Mouse (Mus musculus): ENCODE measurements at regions not wholly inside any gene's neighbourhood (a gene's known extent, or its start where the extent isn't known, plus 50 kb on each side); places are given as distances from the start of the nearest gene placed in this dataset.

GRCm38 (mm10) chr19:37754024-37754423, 56.4 kb downstream of the Cyp26a1 start:
- H3K4me2 ChIP-seq (replicated peaks; ENCODE audit: low read depth, low read length, severe bottlenecking) = no peak overlapping the region
- no peaks in the 10 kb centered on the region for H3K4me1 ChIP-seq (ENCODE audit: control insufficient read depth, insufficient read depth, low read length)
- ATAC-seq (ENCODE audit: low FRiP score, low read depth) (no peak), DNase-seq (ENCODE audit: low spot score) (no peak)
- no peak overlapping the region for H3K9ac ChIP-seq (ENCODE audit: low read depth, low read length, severe bottlenecking)
- WGBS = 90% methylated on average over 9 of the region's 9 CpGs
- H3K36me3 ChIP-seq (ENCODE audit: control insufficient read depth, insufficient read depth, low read length) = no peaks in the 10 kb centered on the region
- no peak overlapping the region for H3K4me3 ChIP-seq (replicated peaks; ENCODE audit: low read length)
- H3K27me3 ChIP-seq (ENCODE audit: control insufficient read depth, insufficient read depth, low read length) = no peaks in the 10 kb centered on the region
- no peak for TF ChIP-seq POLR2A (IDR thresholded peaks at IDR 0.05; ENCODE audit: borderline replicate concordance, extremely low read depth, insufficient read depth, insufficient read length)
- no peak overlapping the region for H3K27ac ChIP-seq (replicated peaks; ENCODE audit: low read depth, low read length)
- no peaks in the 10 kb centered on the region for H3K9me3 ChIP-seq (ENCODE audit: control insufficient read depth, low read length)

DNA sequence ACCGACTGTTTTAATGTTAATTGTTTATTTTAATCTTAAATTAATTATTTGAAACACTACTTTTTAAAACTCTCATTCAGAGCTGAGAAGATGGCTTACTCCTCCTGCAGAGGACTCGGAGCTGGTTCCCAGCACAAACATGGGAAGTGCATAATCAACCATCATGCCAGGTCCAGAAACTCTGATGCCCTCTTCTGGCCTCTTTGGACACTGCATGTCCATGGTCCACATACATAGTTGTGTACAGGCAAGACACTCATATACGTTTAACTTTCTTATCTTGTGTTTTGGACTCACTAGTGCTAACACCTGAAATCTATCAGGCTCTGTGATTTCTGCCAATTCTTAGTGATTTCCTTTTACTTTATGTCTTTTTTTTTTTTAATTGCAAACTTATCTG, 57.8 kb downstream of the Cyp26a1 start:
- no peak for ATAC-seq (ENCODE audit: low FRiP score, low read depth)
- no peak for DNase-seq (ENCODE audit: low spot score)
- no peaks in the 10 kb centered on the region for H3K4me1 ChIP-seq (ENCODE audit: control insufficient read depth, insufficient read depth, low read length)
- H3K9ac ChIP-seq (ENCODE audit: low read depth, low read length, severe bottlenecking) = no peak overlapping the region
- H3K4me2 ChIP-seq (replicated peaks; ENCODE audit: low read depth, low read length, severe bottlenecking) = no peak overlapping the region
- H3K27me3 ChIP-seq (ENCODE audit: control insufficient read depth, insufficient read depth, low read length) = no peaks in the 10 kb centered on the region
- no peak overlapping the region for H3K27ac ChIP-seq (replicated peaks; ENCODE audit: low read depth, low read length)
- TF ChIP-seq POLR2A (IDR thresholded peaks at IDR 0.05; ENCODE audit: borderline replicate concordance, extremely low read depth, insufficient read depth, insufficient read length) = no peak
- no peaks in the 10 kb centered on the region for H3K36me3 ChIP-seq (ENCODE audit: control insufficient read depth, insufficient read depth, low read length)
- WGBS = 90% methylated on average over 3 of the region's 3 CpGs
- no peaks in the 10 kb centered on the region for H3K9me3 ChIP-seq (ENCODE audit: control insufficient read depth, low read length)
- no peak overlapping the region for H3K4me3 ChIP-seq (replicated peaks; ENCODE audit: low read length)

DNA sequence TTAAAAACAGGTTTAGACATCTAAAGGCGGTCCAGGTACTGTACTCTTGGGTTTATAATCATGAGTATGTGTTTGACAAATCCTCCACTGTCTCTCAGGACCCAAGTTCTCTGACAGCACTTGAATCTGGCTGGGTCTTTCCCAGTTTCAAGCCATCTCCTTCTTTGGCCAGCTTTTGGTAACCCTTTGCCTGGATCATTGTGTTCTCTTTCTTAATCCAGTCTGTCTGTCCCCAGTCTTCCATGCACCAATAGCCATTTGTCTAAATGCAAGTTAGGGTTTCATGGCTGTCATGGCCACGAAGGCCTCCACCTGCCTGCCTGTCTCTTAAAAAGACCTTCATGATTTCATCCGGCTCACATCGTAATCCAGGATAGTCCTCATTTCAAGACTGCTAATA, 71.8 kb downstream of the Cyp26a1 start:
- DNase-seq (ENCODE audit: low spot score) = no peak
- H3K4me2 ChIP-seq (replicated peaks; ENCODE audit: low read depth, low read length, severe bottlenecking) = no peak overlapping the region
- H3K4me1 ChIP-seq (ENCODE audit: control insufficient read depth, insufficient read depth, low read length) = no peaks in the 10 kb centered on the region
- TF ChIP-seq POLR2A (IDR thresholded peaks at IDR 0.05; ENCODE audit: borderline replicate concordance, extremely low read depth, insufficient read depth, insufficient read length) = no peak
- no peaks in the 10 kb centered on the region for H3K9me3 ChIP-seq (ENCODE audit: control insufficient read depth, low read length)
- H3K4me3 ChIP-seq (replicated peaks; ENCODE audit: low read length) = no peak overlapping the region
- H3K27me3 ChIP-seq (ENCODE audit: control insufficient read depth, insufficient read depth, low read length) = no peaks in the 10 kb centered on the region
- no peak overlapping the region for H3K27ac ChIP-seq (replicated peaks; ENCODE audit: low read depth, low read length)
- H3K9ac ChIP-seq (ENCODE audit: low read depth, low read length, severe bottlenecking) = no peak overlapping the region
- ATAC-seq (ENCODE audit: low FRiP score, low read depth) = no peak
- H3K36me3 ChIP-seq (ENCODE audit: control insufficient read depth, insufficient read depth, low read length) = no peaks in the 10 kb centered on the region
- WGBS = 85% methylated on average over 4 of the region's 4 CpGs

- Histone ChIP-seq H3K4me1 (ENCODE audit: control insufficient read depth, insufficient read depth, low read length) (no peaks in the 10 kb centered on the region), H3K9me3 (ENCODE audit: control insufficient read depth, low read length) (no peaks in the 10 kb centered on the region), H3K27ac (replicated peaks; ENCODE audit: low read depth, low read length) (no peak overlapping the region), H3K27me3 (ENCODE audit: control insufficient read depth, insufficient read depth, low read length) (no peaks in the 10 kb centered on the region), H3K4me3 (replicated peaks; ENCODE audit: low read length) (no peak overlapping the region), H3K9ac (ENCODE audit: low read depth, low read length, severe bottlenecking) (no peak overlapping the region), H3K4me2 (replicated peaks; ENCODE audit: low read depth, low read length, severe bottlenecking) (no peak overlapping the region), H3K36me3 (ENCODE audit: control insufficient read depth, insufficient read depth, low read length) (no peaks in the 10 kb centered on the region)
- 88% methylated on average over 6 of the region's 6 CpGs for WGBS
- ATAC-seq (ENCODE audit: low FRiP score, low read depth) (no peak), DNase-seq (ENCODE audit: low spot score) (no peak)
- no peak for TF ChIP-seq POLR2A (IDR thresholded peaks at IDR 0.05; ENCODE audit: borderline replicate concordance, extremely low read depth, insufficient read depth, insufficient read length)
Observed at GRCm38 (mm10) chr19:37771956-37772355, 74.4 kb downstream of the Cyp26a1 start.

DNA sequence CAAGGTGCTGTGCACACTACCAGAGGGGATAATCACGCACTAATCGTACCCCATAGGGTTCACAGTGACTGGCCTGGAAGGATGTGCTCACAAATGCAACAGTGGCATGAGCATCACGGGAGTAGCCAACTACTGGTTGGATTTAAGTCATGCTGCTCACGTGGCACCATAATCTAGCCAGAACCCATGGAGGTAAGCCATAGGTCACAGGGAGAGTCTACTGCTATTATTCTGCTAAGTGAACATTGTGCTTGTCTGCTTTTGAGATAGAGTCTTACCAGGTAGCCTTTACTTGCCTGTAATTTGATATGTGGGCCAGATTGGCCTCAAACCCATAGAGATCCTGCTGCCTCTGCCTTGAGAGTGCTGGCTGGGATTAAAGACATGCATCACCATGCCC, 77.0 kb downstream of the Cyp26a1 start:
- 89% methylated on average over 4 of the region's 4 CpGs for WGBS
- no peak overlapping the region for H3K9ac ChIP-seq (ENCODE audit: low read depth, low read length, severe bottlenecking)
- no peaks in the 10 kb centered on the region for H3K36me3 ChIP-seq (ENCODE audit: control insufficient read depth, insufficient read depth, low read length)
- no peak for TF ChIP-seq POLR2A (IDR thresholded peaks at IDR 0.05; ENCODE audit: borderline replicate concordance, extremely low read depth, insufficient read depth, insufficient read length)
- H3K4me3 ChIP-seq (replicated peaks; ENCODE audit: low read length) = no peak overlapping the region
- DNase-seq (ENCODE audit: low spot score) (no peak), ATAC-seq (ENCODE audit: low FRiP score, low read depth) (no peak)
- 0 out of 2 replicates have a peak, but pooled peaks cover 4% of the 10 kb centered on the region for H3K9me3 ChIP-seq (ENCODE audit: control insufficient read depth, low read length)
- no peak overlapping the region for H3K27ac ChIP-seq (replicated peaks; ENCODE audit: low read depth, low read length)
- H3K27me3 ChIP-seq (ENCODE audit: control insufficient read depth, insufficient read depth, low read length) = no peaks in the 10 kb centered on the region
- H3K4me2 ChIP-seq (replicated peaks; ENCODE audit: low read depth, low read length, severe bottlenecking) = no peak overlapping the region
- H3K4me1 ChIP-seq (ENCODE audit: control insufficient read depth, insufficient read depth, low read length) = no peaks in the 10 kb centered on the region

- DNase-seq (ENCODE audit: low spot score) (no peak), ATAC-seq (ENCODE audit: low FRiP score, low read depth) (no peak)
- WGBS = 86% methylated on average over 1 of the region's 1 CpGs
- no peak overlapping the region for H3K9ac ChIP-seq (ENCODE audit: low read depth, low read length, severe bottlenecking)
- no peak for TF ChIP-seq POLR2A (IDR thresholded peaks at IDR 0.05; ENCODE audit: borderline replicate concordance, extremely low read depth, insufficient read depth, insufficient read length)
- H3K4me1 ChIP-seq (ENCODE audit: control insufficient read depth, insufficient read depth, low read length) = no peaks in the 10 kb centered on the region
- no peak overlapping the region for H3K4me3 ChIP-seq (replicated peaks; ENCODE audit: low read length)
- H3K36me3 ChIP-seq (ENCODE audit: control insufficient read depth, insufficient read depth, low read length) = no peaks in the 10 kb centered on the region
- no peaks in the 10 kb centered on the region for H3K27me3 ChIP-seq (ENCODE audit: control insufficient read depth, insufficient read depth, low read length)
- H3K9me3 ChIP-seq (ENCODE audit: control insufficient read depth, low read length) = 0 out of 2 replicates have a peak, but pooled peaks cover 4% of the 10 kb centered on the region
- H3K4me2 ChIP-seq (replicated peaks; ENCODE audit: low read depth, low read length, severe bottlenecking) = no peak overlapping the region
- H3K27ac ChIP-seq (replicated peaks; ENCODE audit: low read depth, low read length) = no peak overlapping the region
Observed at GRCm38 (mm10) chr19:37774966-37775365, 77.4 kb downstream of the Cyp26a1 start.

All from limb, embryonic 14.5 days (tissue).